Mouse (Mus musculus): ENCODE results near the gene S100a4. TPM values are rescaled to one million over a fixed set of nuclear protein-coding genes. Genes with fewer than 3 reads are reported as not detected.
A peak's percentile ranks its signal among the peaks of the same experiment; 100 is the strongest.

Gene S100a4
- total RNA-seq, 1 experiment from 2014 or later = 7.3 TPM

DNA sequence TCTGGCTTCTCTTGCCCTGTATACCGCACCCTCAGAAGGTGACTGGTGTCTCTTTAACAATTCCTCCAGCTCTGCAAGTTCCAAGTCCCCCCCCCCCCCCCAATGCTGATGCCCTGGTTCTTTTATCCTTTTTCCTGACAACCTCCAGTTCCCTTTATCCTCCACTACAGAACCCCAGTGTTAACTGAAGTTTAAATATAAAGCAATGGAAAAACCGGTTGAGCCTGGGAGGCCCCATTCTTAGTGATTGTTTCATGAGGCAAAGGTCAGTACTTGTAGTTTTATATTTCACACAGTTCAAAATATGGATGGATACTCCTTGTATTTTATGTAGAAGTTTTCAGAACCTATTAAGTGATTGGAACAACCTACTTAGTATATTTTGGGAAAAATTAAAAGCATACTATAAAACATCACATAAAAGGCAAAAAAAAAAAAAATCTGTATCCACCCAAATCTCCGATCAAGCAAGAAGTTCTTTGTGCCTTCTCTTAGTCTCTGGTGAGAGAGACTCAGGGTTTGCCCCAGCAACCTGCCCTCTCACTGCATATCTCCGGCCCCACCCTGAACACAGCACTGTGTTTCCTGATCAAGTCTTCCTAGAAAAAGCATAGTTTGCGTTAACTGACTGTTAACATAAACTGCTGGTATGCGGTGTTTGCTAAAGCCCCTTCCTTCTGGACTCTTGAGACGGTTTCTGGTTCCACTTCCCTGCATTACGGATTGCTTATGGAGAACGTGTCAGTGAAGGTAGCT is 22.9 kb downstream of the S100a4 start:
- DNase-seq = no peak

DNA sequence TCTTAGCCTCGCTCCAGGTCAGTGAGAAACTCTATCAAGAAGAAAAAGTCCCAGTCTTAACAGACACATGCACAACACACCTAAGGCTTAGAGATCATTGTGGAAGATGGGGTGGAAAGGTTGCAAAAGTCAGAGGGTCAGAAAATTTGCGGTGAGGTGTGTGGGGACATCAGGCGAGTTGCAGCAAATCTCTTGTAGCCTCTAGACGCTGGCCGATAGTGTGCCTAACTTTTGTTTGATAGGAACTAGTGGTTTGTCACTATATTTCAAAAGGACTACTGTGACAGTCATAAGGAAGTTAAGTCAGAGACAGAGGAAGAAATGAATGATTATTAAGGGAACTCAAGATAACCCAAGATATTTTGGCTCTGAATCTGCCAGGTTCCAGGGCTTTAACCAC is 23.8 kb downstream of the S100a4 start:
- no peak for DNase-seq

DNA sequence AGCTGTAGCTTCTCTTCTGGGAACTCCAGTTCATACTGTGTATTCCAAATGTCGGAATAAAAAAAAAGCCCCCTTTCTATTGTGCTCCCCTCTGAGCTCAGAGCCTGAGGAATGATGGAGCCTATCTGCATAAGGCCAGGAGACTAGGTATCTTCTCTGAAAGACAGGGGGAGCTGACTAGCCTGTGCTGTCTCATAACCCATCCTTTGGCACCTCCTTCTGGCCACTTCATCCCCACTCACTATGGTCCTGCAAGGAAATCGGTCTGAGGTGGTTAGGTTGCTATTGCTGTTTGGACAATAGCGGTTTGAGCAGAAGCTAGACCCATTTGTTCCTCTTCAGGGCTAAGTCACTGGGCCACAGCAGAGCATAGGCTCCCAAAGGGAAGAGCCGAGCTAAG is 24.2 kb downstream of the S100a4 start:
- no peak for DNase-seq

DNA sequence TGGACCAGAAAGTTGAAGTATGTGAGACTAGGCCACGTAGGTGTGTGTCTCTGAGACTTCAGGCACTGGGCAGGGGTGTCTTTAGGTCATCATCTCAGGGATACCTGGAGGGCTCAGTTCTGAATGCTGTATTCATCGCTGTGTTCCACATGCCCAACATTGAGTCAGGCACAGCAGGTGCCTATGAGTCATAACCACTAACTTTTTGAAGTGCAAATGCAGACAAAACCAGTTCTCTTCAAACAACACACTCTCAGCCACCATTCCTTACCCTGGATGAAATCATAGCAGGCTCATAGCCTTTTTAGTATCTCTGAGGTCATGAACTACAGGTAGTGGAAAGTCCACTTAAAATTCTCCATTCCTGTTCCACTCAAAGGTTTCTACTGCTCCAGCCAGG is 25.7 kb downstream of the S100a4 start:
- no peak for DNase-seq

DNA sequence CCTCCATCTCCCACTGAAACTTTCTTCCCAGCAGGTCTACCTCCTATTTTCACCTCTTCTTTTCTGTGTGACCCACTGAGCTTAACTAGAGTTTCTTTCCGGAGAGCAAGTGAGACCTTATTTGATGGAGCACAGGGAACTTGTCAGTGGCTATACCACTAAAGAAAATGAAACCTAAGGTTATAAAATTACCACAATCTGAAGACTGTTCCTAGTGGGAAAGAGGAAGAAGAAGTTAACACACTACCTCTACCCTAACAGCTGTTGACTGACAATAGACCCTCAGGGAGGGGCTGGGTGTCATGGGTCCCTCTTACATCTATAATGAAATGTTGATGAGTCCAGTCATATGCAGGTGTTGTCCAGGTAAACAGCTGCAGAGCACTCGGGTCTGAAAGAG is 28.4 kb downstream of the S100a4 start:
- DNase-seq = no peak

DNA sequence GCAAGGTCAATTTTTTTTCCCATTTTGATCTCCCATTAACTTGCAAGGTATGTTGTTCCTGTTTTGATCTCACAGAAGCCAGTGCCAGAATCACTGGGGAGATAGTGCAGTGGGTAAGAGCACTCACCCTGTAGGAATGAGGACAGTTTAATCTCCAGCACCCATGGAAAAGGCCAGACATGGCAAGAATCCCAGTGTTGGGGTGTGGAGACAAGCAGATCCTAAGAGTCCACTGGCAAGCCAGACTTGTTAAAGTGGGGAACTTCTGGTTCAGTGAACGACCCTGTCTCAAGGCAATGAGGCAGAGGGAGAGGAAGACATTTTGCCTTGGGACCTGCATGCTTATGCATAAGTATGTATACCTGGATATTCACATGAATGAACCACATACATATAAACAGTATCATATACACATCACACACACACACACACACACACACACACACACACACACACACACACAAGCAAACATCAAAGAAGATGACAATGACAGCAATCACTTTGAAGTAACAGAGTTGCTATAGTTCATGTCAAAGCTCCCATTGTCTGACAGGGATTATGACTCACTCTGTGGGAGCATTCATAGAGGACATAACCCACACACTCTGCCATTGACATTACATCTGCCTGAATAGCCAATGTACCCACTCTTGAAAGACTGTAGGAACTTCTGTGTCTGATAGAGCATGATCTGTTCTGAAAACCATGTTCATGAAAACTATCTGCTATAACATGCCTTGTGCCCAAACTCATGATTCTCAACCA is 35.1 kb downstream of the S100a4 start:
- DNase-seq = no peak

DNA sequence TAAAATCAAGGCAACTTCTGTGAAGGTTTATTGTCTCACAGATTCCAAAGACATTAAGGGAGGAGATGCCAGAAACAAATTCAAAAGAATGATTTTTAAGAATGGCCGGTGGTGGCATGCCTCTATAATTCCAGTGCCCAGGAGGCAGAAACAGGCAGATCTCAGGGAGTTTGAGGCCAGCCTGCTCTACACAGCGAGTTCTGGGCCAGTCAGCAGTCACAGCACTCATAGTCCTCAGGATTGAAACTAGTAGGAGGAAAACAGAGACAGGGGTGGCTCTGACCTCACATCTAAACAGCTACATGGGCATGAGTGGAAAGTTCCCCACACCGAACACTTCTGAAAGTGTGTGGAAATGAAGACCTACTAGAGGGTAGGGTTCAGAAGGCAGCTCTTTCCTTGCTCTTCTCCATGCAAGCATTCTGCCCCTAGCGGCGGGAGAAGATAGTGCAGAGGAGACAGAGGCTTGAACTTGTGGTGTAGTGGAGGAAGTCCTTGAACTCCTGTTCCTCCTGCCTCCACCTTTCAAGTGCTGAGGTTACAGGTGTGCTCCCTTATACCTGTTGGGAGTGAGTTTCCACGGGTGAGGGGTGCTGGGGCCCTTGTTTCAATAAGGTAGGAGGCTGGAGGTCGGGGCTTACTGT is 36.1 kb downstream of the S100a4 start:
- DNase-seq = peak; percentile 21

DNA sequence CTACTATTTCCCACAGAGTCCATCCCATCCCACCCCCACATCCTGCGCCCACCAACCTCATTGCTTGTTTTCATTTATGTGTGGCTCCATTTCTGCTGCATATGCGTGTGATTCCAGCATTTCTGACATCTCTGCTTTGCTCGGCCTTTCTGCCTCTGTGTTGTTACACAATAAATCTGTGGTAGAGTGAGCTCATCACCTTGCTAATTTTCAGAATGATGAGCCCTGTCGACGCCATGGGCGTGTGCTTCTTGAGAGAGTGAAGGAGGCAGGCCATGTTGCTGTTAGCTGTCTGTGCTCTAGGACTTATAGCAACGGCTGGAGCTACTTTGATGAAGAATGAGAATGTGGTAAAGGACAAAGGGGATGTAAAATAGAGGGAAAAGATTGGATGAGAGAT is 37.4 kb downstream of the S100a4 start:
- no peak for DNase-seq

DNA sequence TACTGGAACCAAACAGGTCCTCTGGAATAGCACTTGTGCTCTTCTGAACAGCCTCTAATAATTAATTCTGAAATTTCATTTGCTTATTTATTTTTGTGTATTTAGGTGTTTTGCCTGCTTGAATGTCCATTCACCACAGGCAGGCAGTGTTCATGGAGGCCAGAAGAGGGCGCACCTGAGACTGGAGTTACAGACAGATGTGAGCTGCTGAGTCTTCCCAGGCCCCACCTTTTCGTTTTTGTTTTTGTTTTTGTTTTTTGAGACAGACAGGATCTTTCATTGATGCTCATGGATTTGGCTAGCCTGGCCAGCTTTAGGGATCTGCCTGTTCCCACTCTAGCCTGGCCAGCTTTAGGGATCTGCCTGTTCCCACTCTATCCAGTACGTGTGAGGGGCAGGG is 40.6 kb downstream of the S100a4 start:
- DNase-seq = peak; percentile 62

DNA sequence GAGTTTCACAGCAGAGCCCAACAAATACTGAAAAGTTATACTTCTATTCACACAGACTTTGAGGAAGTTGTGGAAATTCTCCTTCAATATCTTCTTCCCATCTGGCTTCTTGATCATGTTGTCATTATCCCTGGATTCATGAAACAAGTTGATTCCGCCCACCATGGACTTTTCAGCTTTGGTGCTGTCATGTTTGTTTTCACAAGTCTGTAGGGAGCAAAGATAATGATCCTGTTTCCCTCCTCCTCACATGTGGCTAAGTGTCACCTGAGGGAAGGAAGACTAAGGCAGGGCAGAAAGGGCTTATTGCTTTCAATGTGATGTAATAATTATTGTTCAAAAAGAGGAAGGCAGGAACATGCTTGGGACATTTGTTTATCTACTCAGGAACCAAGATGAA is 43.7 kb downstream of the S100a4 start:
- no peak for DNase-seq

DNA sequence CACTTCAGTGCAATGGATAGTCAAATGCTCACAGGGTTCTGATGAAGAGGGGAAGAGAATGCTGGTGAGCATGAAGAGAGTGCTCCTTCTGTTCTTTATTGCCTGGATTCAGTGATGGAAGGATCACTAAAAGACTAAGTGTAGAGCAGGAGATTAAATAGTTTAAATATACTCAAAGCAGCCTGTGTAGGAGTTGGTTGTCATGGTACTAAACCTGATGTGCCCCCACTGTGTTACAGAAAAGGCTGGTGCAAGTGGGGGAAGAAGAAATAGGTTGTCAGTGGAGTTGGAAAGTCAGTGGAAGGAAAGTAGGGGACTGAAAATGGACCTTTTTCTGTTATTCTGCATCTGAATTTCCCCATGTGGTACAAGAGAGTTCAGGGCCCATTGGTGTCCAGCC is 45.4 kb downstream of the S100a4 start:
- DNase-seq = no peak

DNA sequence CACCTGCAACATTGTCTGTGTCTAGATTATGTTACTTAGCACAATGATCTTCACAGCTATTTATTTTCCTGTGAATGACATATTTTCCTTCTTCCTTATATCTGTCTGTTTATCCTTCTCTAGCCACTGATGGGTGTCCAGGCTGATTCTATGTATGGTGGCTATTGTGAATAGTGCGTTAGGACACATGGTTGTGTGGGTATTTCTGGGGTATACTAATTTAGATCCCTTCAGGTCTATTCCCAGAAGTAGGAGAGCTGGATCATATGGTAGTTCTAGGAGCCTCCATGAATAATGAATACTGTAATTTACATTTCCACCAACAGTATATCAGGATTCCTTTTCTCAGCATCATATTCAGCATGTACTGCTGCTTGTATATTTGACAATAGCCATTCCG is 46.3 kb downstream of the S100a4 start:
- DNase-seq = no peak

DNA sequence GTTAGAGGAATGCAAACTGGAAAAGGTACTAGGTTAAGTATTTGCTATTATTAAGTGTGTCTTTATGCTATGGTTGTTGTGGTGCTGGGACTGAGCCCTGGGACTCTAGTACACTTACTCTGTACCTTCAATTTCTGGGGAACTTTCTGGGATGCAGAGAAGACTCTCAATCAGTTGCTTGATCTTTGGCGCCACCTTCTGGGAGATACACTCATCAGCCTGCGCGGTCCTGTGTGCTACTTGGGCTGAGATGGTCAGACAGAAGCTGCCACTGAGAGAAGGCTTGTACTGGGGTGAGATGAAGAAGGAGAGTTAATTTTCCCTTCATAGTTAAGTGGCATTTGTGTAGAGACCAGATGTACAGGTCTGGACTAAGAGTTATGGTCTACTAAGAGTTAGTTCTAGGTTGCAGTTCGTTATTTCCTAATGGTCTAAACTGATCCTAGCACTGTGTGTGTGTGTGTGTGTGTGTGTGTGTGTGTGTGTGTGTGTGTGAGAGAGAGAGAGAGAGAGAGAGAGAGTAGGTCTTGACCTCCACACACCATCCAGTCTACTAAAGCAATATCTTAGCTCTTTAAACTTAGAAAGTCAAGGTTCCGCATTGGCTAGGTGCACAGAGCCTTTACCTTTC is 49.4 kb downstream of the S100a4 start:
- peak; percentile 67 for DNase-seq

DNA sequence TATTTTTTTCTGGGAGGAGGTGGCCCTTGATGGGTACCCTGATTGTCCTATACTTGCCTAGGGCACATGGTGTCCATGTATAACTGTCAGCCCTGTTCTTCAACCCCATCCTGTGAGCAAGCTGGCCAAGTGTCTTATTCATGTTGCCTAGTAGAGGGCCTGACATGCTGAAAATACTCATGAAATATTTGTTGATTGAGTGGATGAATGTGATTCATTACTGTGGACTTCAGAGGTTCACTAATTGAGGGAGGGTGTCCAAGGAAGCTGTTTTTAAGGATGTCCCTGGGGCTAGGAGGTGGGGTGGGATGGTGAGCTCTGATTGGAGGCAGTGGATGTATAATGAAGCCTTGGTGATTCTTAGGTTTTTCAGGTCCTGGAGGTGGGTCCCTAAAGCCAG is 50.1 kb downstream of the S100a4 start, which contains the start of gene S100a7a:
Gene S100a7a (plus strand): TSS at position 301 of the 400 bp plus-strand sequence.
- no peak for DNase-seq

Other genes with a start within 250 kb of the S100a4 start
- gene Slc27a3, start 213.8 kb upstream of the S100a4 start, total RNA-seq (2021) = 130 and 146 TPM in 2 replicates
- gene Ints3, start 170.1 kb upstream of the S100a4 start, total RNA-seq (2021) = 91.2 and 92.3 TPM in 2 replicates
- gene Npr1, start 137.9 kb upstream of the S100a4 start, total RNA-seq (2021) = 224 and 269 TPM in 2 replicates
- gene Ilf2, start 127.6 kb upstream of the S100a4 start, total RNA-seq (2021) = 65.6 and 65.7 TPM in 2 replicates
- 67.2 and 74.0 TPM in 2 replicates for gene Snapin, start 112.7 kb upstream of the S100a4 start, total RNA-seq (2021)
- 115 and 124 TPM in 2 replicates for gene Chtop, start 94.3 kb upstream of the S100a4 start, total RNA-seq (2021)
- 108 and 131 TPM in 2 replicates for gene S100a1, start 89.4 kb upstream of the S100a4 start, total RNA-seq (2021)
- 28.8 and 41.1 TPM in 2 replicates for gene S100a13, start 89.3 kb upstream of the S100a4 start, total RNA-seq (2021)
- gene S100a14, start 76.9 kb upstream of the S100a4 start, total RNA-seq (2021) = 0.52 and 0.95 TPM in 2 replicates
- gene S100a16, start 66.5 kb upstream of the S100a4 start, total RNA-seq (2021) = 48.4 and 52.1 TPM in 2 replicates
- gene S100a3, start 43.2 kb upstream of the S100a4 start, total RNA-seq (2021) = not detected in 2 replicates
- gene S100a2, start 13.5 kb upstream of the S100a4 start, total RNA-seq (2021) = not detected in 2 replicates
- gene Gm42674, start 1.9 kb upstream of the S100a4 start, total RNA-seq (2021) = not detected in 2 replicates
- gene S100a5, start 4.8 kb downstream of the S100a4 start, total RNA-seq (2021) = not detected in 2 replicates
- gene S100a6, start 9.1 kb downstream of the S100a4 start, total RNA-seq (2021) = 14.2 and 31.3 TPM in 2 replicates
- 0.33 TPM in 1 of 2 replicates, not detected in the other for gene S100a7a, start 50.2 kb downstream of the S100a4 start, total RNA-seq (2021)
- 0.76 TPM in 1 of 2 replicates, not detected in the other for gene S100a8, start 65.2 kb downstream of the S100a4 start, total RNA-seq (2021)
- 0.91 TPM in 1 of 2 replicates, not detected in the other for gene S100a9, start 92.0 kb downstream of the S100a4 start, total RNA-seq (2021)
- not detected in 2 replicates for gene Pglyrp4, start 123.1 kb downstream of the S100a4 start, total RNA-seq (2021)
- gene Gm5849, start 174.1 kb downstream of the S100a4 start, total RNA-seq (2021) = not detected in 2 replicates

Data from adrenal gland, postnatal 25 days (tissue).